Mouse (Mus musculus): ENCODE results near the gene Alg9.

The Alg9 gene

GRCm38 (mm10) chr9:50774991-50775612 lies at the start of gene Alg9, which contains the start of gene 1110032A03Rik:
TSS of gene Alg9 (plus strand) at chr9:50775019.
TSS of gene 1110032A03Rik (minus strand) at chr9:50775520.
- in situ Hi-C loops (cut with MboI, MseI), result no loop called here

- in situ Hi-C loops (cut with MboI, MseI), result no loop called here
These were observed 48.8 kb upstream of the Alg9 start for GRCm38 (mm10) chr9:50725921-50726590.

GRCm38 (mm10) chr9:50727171-50727924 lies 47.5 kb upstream of the Alg9 start:
- in situ Hi-C loops (cut with MboI, MseI), result no loop called here

- in situ Hi-C loops (cut with MboI, MseI), result no loop called here
These were observed 46.7 kb upstream of the Alg9 start for GRCm38 (mm10) chr9:50727925-50728651.

- in situ Hi-C loops (cut with MboI, MseI), result no loop called here
These were observed 45.2 kb upstream of the Alg9 start for GRCm38 (mm10) chr9:50729600-50729999.

- in situ Hi-C loops (cut with MboI, MseI), result no loop called here
These were observed 42.3 kb upstream of the Alg9 start for GRCm38 (mm10) chr9:50732560-50732959.

- in situ Hi-C loops (cut with MboI, MseI), result loop anchor here (5.0 kb wide), 1 partner anchor 38 kb away; no protein-coding TSS in a partner anchor
These were observed 39.8 kb upstream of the Alg9 start for GRCm38 (mm10) chr9:50734989-50735388.

GRCm38 (mm10) chr9:50738914-50739870 lies 35.6 kb upstream of the Alg9 start, which contains the start of gene Dixdc1:
TSS of gene Dixdc1 (minus strand) at chr9:50739517.
- in situ Hi-C loops (cut with MboI, MseI), result loop anchor here (5.0 kb wide), 1 partner anchor 42 kb away; no protein-coding TSS in a partner anchor

- in situ Hi-C loops (cut with MboI, MseI), result no loop called here
These were observed 33.7 kb upstream of the Alg9 start for GRCm38 (mm10) chr9:50740867-50741784.

- in situ Hi-C loops (cut with MboI, MseI), result no loop called here
These were observed 32.6 kb upstream of the Alg9 start for GRCm38 (mm10) chr9:50742261-50742660.

- in situ Hi-C loops (cut with MboI, MseI), result no loop called here
These were observed 32.1 kb upstream of the Alg9 start for GRCm38 (mm10) chr9:50742744-50743143.

GRCm38 (mm10) chr9:50745806-50746205 lies 29.0 kb upstream of the Alg9 start:
- in situ Hi-C loops (cut with MboI, MseI), result no loop called here

GRCm38 (mm10) chr9:50746214-50746677 lies 28.6 kb upstream of the Alg9 start, which contains the start of gene 2310030G06Rik:
TSS of gene 2310030G06Rik (minus strand) at chr9:50746536.
- in situ Hi-C loops (cut with MboI, MseI), result no loop called here

- in situ Hi-C loops (cut with MboI, MseI), result no loop called here
These were observed 24.1 kb upstream of the Alg9 start for GRCm38 (mm10) chr9:50750706-50751105.

- in situ Hi-C loops (cut with MboI, MseI), result no loop called here
These were observed 23.5 kb upstream of the Alg9 start, which contains the start of gene Cryab for GRCm38 (mm10) chr9:50751323-50751722. TSS of gene Cryab (plus strand) at chr9:50751325.

- in situ Hi-C loops (cut with MboI, MseI), result no loop called here
These were observed 22.7 kb upstream of the Alg9 start, which contains the start of gene Hspb2 for GRCm38 (mm10) chr9:50752054-50752602. TSS of gene Hspb2 (minus strand) at chr9:50752354.

GRCm38 (mm10) chr9:50752784-50753615 lies 21.8 kb upstream of the Alg9 start:
- in situ Hi-C loops (cut with MboI, MseI), result no loop called here

- in situ Hi-C loops (cut with MboI, MseI), result no loop called here
These were observed 20.9 kb upstream of the Alg9 start for GRCm38 (mm10) chr9:50753947-50754346.

Measured in regulatory T cell (primary cell).